Mouse (Mus musculus): Measurements from ENCODE around the gene Ccr1l1.

DNA sequence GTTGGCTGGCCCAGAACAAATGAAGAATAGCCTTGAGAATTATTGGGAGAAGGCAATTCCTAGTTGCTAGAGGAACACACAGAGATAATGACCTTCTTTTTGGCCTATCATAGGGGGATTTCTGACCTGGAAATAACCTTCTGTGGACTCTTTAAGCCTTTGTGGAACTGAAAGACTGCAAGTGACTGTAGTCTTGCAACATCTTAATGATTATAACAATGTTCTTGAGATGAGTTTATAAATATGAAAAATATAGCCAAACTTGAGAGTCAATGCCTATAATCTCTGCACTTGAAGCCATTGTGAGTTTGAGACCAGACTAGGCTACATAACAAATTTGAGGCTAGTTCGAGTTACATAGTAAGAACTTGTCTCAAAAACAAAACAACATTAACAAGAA lies 21.3 kb downstream of the Ccr1l1 start:
- TF ChIP-seq CTCF (IDR thresholded peaks at IDR 0.05; ENCODE audit: borderline replicate concordance, insufficient read depth, low read length) (no peak), POLR2A (IDR thresholded peaks at IDR 0.05; ENCODE audit: low read depth, low read length) (no peak)
